Mouse (Mus musculus): ENCODE measurements at regions not wholly inside any gene's neighbourhood (a gene's known extent, or its start where the extent isn't known, plus 50 kb on each side); places are given as distances from the start of the nearest gene placed in this dataset.

DNA sequence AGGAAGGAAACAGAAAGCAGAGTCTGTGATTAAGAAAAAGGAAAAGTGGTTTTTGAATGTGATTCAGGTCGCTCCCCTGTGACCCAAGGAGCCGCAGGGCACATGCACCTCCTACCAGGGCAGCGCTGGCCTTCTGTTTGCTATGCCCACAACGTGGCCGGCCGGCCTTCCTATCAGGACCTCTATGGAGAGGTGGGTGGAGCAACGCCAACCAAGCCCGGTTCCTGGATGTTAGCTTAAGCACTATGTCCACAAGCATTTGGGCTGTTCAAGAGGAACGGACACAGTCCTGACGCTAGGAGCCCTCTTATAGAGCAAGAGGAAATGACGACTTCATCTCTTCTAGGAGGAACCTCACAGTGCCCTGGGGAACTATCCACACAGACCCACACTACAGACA, 319.5 kb downstream of the Sox9 start:
- no peak overlapping the region for H3K4me3 ChIP-seq (replicated peaks in 1 of 3; ENCODE audit: low read depth in 2 of 3, low read length in 2 of 3, poor library complexity in 1 of 3)
- dilution Hi-C loops (cut with MboI; ENCODE audit: extremely low pct_ligation_motif_present, extremely low pct_unique_long_range_greater_than_20kb, low sequenced_read_pairs) = no loop called here

GRCm38 (mm10) chr11:113103161-113103845, 321.3 kb downstream of the Sox9 start:
- H3K4me3 ChIP-seq (replicated peaks in 1 of 3; ENCODE audit: low read depth in 2 of 3, low read length in 2 of 3, poor library complexity in 1 of 3) = no peak overlapping the region
- in situ Hi-C loops (cut with MboI; ENCODE audit: low pct_ligation_motif_present, low pct_unique_long_range_greater_than_20kb, low sequenced_read_pairs) (no loop called here), dilution Hi-C loops (cut with MboI; ENCODE audit: extremely low pct_ligation_motif_present, extremely low pct_unique_long_range_greater_than_20kb, low sequenced_read_pairs) (no loop called here)
- peak; percentile 15 for DNase-seq (ENCODE audit: extremely low read depth)
- H3K9me3 ChIP-seq (replicated peaks; ENCODE audit: low read length) = peaks cover 3% of the 10 kb centered on the region
- H3K79me2 ChIP-seq (replicated peaks; ENCODE audit: control insufficient read depth, extremely low read depth, insufficient read depth, poor library complexity, severe bottlenecking) = no peaks in the 10 kb centered on the region
- H3K27me3 ChIP-seq (replicated peaks) = no peaks in the 10 kb centered on the region
- H3K36me3 ChIP-seq (replicated peaks in 1 of 2; ENCODE audit: control insufficient read depth in 1 of 2, insufficient read depth in 1 of 2, low read length in 1 of 2) = peaks cover 4 to 7% of the 10 kb centered on the region in 2 experiments
- no peak overlapping the region for H3K27ac ChIP-seq (ENCODE audit: insufficient read depth, low read depth)
- TF ChIP-seq EP300 (IDR thresholded peaks at IDR 0.05; ENCODE audit: low read length) = no peak
- H3K4me1 ChIP-seq (ENCODE audit: control insufficient read depth in 1 of 2, insufficient read depth in 2 of 2) = peaks cover 0 to 33% of the 10 kb centered on the region in 2 experiments; a peak in 3 of 4 replicates
- no peak overlapping the region for H3K9ac ChIP-seq (ENCODE audit: insufficient read depth, low read depth)
- no peak overlapping the region for H3K4me2 ChIP-seq (ENCODE audit: insufficient read depth, low read depth, poor library complexity, severe bottlenecking)

More for the DNA sequence above, 319.5 kb downstream of the Sox9 start:
- Histone ChIP-seq H3K27ac (ENCODE audit: insufficient read depth, low read depth) (no peak overlapping the region), H3K9ac (ENCODE audit: insufficient read depth, low read depth) (no peak overlapping the region), H3K9me3 (replicated peaks; ENCODE audit: low read length) (peaks cover 3% of the 10 kb centered on the region), H3K79me2 (replicated peaks; ENCODE audit: control insufficient read depth, extremely low read depth, insufficient read depth, poor library complexity, severe bottlenecking) (no peaks in the 10 kb centered on the region), H3K36me3 (replicated peaks in 1 of 2; ENCODE audit: control insufficient read depth in 1 of 2, insufficient read depth in 1 of 2, low read length in 1 of 2) (peaks cover 5 to 14% of the 10 kb centered on the region in 2 experiments), H3K27me3 (replicated peaks) (no peaks in the 10 kb centered on the region), H3K4me1 (ENCODE audit: control insufficient read depth in 1 of 2, insufficient read depth in 2 of 2) (peaks cover 0 to 33% of the 10 kb centered on the region in 2 experiments; a peak in 3 of 4 replicates), H3K4me2 (ENCODE audit: insufficient read depth, low read depth, poor library complexity, severe bottlenecking) (no peak overlapping the region)
- no peak for TF ChIP-seq CHD1 (IDR thresholded peaks at IDR 0.05; ENCODE audit: low read depth, low read length)
- TF ChIP-seq NELFE (IDR thresholded peaks at IDR 0.05; ENCODE audit: low read depth, low read length) = no peak
- no peak for TF ChIP-seq POLR2AphosphoS2 (IDR thresholded peaks at IDR 0.05; ENCODE audit: low read depth, low read length)
- no peak for TF ChIP-seq SIN3A (IDR thresholded peaks at IDR 0.05; ENCODE audit: low read length)
- TF ChIP-seq IRF4 (IDR thresholded peaks at IDR 0.05; ENCODE audit: low read depth, low read length) = no peak
- TF ChIP-seq BHLHE40 (IDR thresholded peaks at IDR 0.05; ENCODE audit: low read depth, low read length) = no peak
- no peak for TF ChIP-seq MAX (IDR thresholded peaks at IDR 0.05; ENCODE audit: low read length)
- TF ChIP-seq USF2 (conservative IDR thresholded peaks at IDR 0.05; ENCODE audit: low read depth, low read length) = no peak
- no peak for DNase-seq (ENCODE audit: extremely low read depth)
- in situ Hi-C loops (cut with MboI; ENCODE audit: low pct_ligation_motif_present, low pct_unique_long_range_greater_than_20kb, low sequenced_read_pairs) = no loop called here

DNA sequence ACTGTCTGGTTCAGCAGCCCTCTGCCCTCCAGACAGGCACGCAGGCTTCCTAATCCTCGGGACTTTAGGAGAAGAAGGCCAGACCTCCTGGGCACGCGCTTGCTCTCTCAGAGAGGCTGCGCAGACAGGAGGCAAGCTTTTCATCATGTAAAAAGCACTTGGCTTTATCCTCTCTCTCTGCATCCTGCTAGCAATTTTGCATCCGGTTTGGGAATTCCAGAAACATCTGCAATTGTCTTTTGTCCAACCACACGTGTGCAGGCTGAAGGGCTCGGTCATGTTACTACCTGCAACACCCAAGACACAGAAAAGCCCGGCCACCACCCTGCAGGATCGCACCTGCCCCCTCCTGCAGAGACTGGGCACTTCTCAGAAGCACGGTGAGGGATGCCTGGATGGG, 323.3 kb downstream of the Sox9 start:
- dilution Hi-C loops (cut with MboI; ENCODE audit: extremely low pct_ligation_motif_present, extremely low pct_unique_long_range_greater_than_20kb, low sequenced_read_pairs) (no loop called here), in situ Hi-C loops (cut with MboI; ENCODE audit: low pct_ligation_motif_present, low pct_unique_long_range_greater_than_20kb, low sequenced_read_pairs) (no loop called here)

More for the DNA sequence above, 323.3 kb downstream of the Sox9 start:
- Histone ChIP-seq H3K4me1 (ENCODE audit: control insufficient read depth in 1 of 2, insufficient read depth in 2 of 2) (peaks cover 0 to 33% of the 10 kb centered on the region in 2 experiments; a peak in 2 of 4 replicates), H3K4me3 (replicated peaks in 1 of 3; ENCODE audit: low read depth in 2 of 3, low read length in 2 of 3, poor library complexity in 1 of 3) (no peak overlapping the region), H3K9me3 (replicated peaks; ENCODE audit: low read length) (no peaks in the 10 kb centered on the region), H3K4me2 (ENCODE audit: insufficient read depth, low read depth, poor library complexity, severe bottlenecking) (no peak overlapping the region), H3K27me3 (replicated peaks) (no peaks in the 10 kb centered on the region), H3K9ac (ENCODE audit: insufficient read depth, low read depth) (no peak overlapping the region), H3K36me3 (replicated peaks in 1 of 2; ENCODE audit: control insufficient read depth in 1 of 2, insufficient read depth in 1 of 2, low read length in 1 of 2) (peaks cover 0 to 3% of the 10 kb centered on the region in 2 experiments), H3K27ac (ENCODE audit: insufficient read depth, low read depth) (no peak overlapping the region), H3K79me2 (replicated peaks; ENCODE audit: control insufficient read depth, extremely low read depth, insufficient read depth, poor library complexity, severe bottlenecking) (no peaks in the 10 kb centered on the region)
- DNase-seq (ENCODE audit: extremely low read depth) = no peak
- no peak for TF ChIP-seq EP300 (IDR thresholded peaks at IDR 0.05; ENCODE audit: low read length)
- TF ChIP-seq IRF4 (IDR thresholded peaks at IDR 0.05; ENCODE audit: low read depth, low read length) = no peak
- no peak for TF ChIP-seq MEF2A (IDR thresholded peaks at IDR 0.05; ENCODE audit: borderline replicate concordance, low read depth, low read length)
- no peak for TF ChIP-seq KAT2A (IDR thresholded peaks at IDR 0.05; ENCODE audit: insufficient replicate concordance, low read length)
- TF ChIP-seq MAZ (IDR thresholded peaks at IDR 0.05; ENCODE audit: low read depth, low read length) = no peak
- TF ChIP-seq USF1 (IDR thresholded peaks at IDR 0.05; ENCODE audit: low read depth, low read length) = no peak
